Mouse (Mus musculus) limb, embryonic 11.5 days (tissue): Measurements from ENCODE around the gene Hook2. TPM values are rescaled to one million over a fixed set of nuclear protein-coding genes. Genes with fewer than 3 reads are reported as not detected.

Source experiments
- ATAC-seq: fragments of 200-750 bp; cut with Nextera tagmentation; 2 replicates; pipeline ENCODE4 v1.8.0; 2017; ENCODE audit warnings: low read depth; ENCODE audit not compliant: insufficient number of reproducible peaks, low FRiP score, low TSS enrichment
- DNase-seq: peaks from one replicate; pipeline ENCODE4 v3.0.0-alpha.2; 2015; ENCODE audit warnings: low spot score
- H3K27ac ChIP-seq: fragments of 300-500 bp; sonication (generic); replicated peaks from 2 replicates; pipeline ENCODE4 v1.5.1; 2014; ENCODE audit warnings: low read depth, mild to moderate bottlenecking, low read length
- H3K27me3 ChIP-seq: fragments of 300-500 bp; sonication (generic); 2 replicates; pipeline ENCODE4 v1.6.1; 2014; ENCODE audit warnings: mild to moderate bottlenecking, low read length, mixed read lengths; ENCODE audit not compliant: control insufficient read depth, insufficient read depth
- H3K36me3 ChIP-seq: fragments of 300-500 bp; sonication (generic); 2 replicates; pipeline ENCODE4 v1.6.1; 2014; ENCODE audit warnings: mild to moderate bottlenecking, low read length, moderate library complexity, mixed read lengths; ENCODE audit not compliant: control insufficient read depth, insufficient read depth
- H3K4me1 ChIP-seq: fragments of 300-500 bp; sonication (generic); 2 replicates; pipeline ENCODE4 v1.6.1; 2014; ENCODE audit warnings: low read length, mixed read lengths; ENCODE audit not compliant: control insufficient read depth, insufficient read depth
- H3K4me2 ChIP-seq: fragments of 300-500 bp; sonication (generic); 2 replicates; pipeline ENCODE4 v1.6.1; 2014; ENCODE audit warnings: low read depth, mild to moderate bottlenecking, moderate library complexity; ENCODE audit not compliant: severe bottlenecking
- H3K4me3 ChIP-seq: fragments of 300-500 bp; sonication (generic); 2 replicates; pipeline ENCODE4 v1.5.1; 2014; ENCODE audit warnings: low read depth, low read length
- H3K9ac ChIP-seq: fragments of 300-500 bp; sonication (generic); 2 replicates; pipeline ENCODE4 v1.6.1; 2014; ENCODE audit warnings: mild to moderate bottlenecking, low read length
- H3K9me3 ChIP-seq: fragments of 300-500 bp; sonication (generic); 2 replicates; pipeline ENCODE4 v1.6.1; 2016; ENCODE audit warnings: low read length; ENCODE audit not compliant: control insufficient read depth
- WGBS: fragments of 180-500 bp; shearing (Covaris S2); extraction: QIAGEN DNeasy Blood & Tissue Kit; methylation state at CpG from one replicate; pipeline ENCODE4 v1.1.7; 2014; 5-methylcytosine and 5-hydroxymethylcytosine counted together
- polyA plus RNA-seq: library from polyadenylated mRNA; unstranded; fragments of >200 nt; fragmentation: Nextera tagmentation; extraction: Ambion mirVana; gene quantifications from 2 replicates; pipeline ENCODE4 v1.2.1, GENCODE M21; 2014

Gene Hook2
- polyA plus RNA-seq, 1 experiment from 2014 or later: 15.2 TPM

DNA sequence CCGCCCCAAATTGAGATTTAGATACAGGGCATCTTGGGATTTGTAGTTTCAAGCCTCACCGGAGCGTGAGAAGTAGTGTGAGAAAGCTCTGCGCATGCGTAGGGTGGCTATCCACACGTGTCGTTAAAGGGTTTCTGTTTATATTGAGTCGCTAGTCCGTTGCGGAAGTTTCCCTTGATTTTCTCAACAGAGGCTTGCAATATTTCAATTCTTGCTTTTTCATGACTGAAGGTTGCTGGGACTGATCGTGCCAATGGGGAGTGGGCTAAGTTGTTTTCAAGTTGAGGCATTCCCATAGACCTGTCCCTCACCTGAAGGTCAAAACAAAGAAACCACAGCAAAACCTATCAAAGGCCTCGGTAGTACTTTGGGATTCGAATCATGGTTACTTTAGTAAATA, 44.4 kb downstream of the Hook2 start:
- Histone ChIP-seq H3K9ac (peak overlapping the region; percentile 40; the same call in 1 of the 2 replicates), H3K4me1 (peaks cover 9% of the 10 kb centered on the region; the same call in 1 of the 2 replicates), H3K4me2 (peak overlapping the region; percentile 65), H3K36me3 (peaks cover 15% of the 10 kb centered on the region; the same call in 1 of the 2 replicates), H3K4me3 (peak overlapping the region; percentile 63), H3K27ac (no peak overlapping the region), H3K9me3 (no peaks in the 10 kb centered on the region), H3K27me3 (no peaks in the 10 kb centered on the region)
- ATAC-seq (no peak), DNase-seq (peak; percentile 86)
- 5% methylated on average over 13 of the region's 13 CpGs for WGBS

DNA sequence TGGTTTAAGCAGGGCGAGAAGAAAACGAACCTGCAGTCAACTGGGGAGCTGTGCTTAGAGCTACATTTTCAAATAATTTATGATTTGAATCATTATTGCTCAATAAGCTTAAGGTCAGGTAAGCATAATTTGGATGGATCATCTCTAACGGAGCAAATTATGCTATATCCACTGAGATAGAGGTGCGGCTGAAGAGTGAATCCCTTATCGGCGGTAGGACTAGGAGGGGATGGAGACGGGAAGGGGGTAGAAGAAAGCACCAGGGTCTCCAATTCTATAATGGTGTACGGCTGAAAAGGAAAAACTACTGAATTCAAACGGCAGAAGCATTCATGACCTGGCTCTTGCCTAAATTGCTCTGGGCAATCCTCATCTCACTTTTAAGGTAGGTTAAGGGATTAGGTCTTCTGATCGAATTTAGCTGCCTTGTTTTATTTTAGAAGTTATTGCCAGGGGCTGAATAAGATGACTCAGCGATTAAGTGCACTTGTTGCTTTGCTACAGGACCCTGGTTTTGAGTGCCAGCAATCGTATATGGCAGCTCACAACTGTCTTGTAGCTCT, 44.8 kb downstream of the Hook2 start:
- ATAC-seq (no peak), DNase-seq (no peak)

DNA sequence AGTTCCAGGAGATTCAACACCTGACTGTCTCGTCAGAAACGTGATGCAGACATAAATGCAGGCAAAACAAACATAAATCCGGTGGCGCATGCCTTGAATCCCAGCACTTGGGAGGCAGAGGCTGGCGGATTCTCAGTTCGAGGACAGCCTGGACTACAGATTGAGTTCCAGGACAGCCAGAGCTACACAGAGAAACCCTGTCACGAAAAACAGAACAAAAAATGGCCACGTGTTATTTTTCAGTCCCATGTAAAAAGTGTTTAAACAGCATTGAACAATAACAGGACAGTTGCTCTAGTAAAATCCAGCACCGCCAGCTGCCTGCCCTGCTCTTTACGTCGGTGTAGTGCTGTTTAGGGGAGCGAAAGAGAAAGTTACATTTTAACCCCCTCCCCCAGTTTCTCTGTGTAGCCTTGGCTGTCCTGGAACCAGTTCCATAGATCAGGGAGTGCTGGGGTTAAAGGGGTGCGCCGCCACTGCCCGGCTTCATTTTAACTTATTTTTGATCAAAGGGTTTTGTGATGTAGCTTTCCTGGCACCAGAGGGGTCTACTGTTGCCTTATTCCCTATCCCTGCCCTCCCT, 45.4 kb downstream of the Hook2 start:
- Histone ChIP-seq H3K9me3 (no peaks in the 10 kb centered on the region), H3K4me1 (peaks cover 9% of the 10 kb centered on the region; the same call in 1 of the 2 replicates), H3K9ac (peak overlapping the region; percentile 49), H3K4me3 (peak overlapping the region; percentile 63), H3K27me3 (no peaks in the 10 kb centered on the region), H3K36me3 (peaks cover 14% of the 10 kb centered on the region), H3K27ac (peak overlapping the region; percentile 72), H3K4me2 (peak overlapping the region; percentile 65)
- DNase-seq (peak; percentile 58), ATAC-seq (0 out of 2 replicates have a peak, but pooled peaks have one; percentile 3)
- WGBS: under 1% methylated on average over 15 of the region's 15 CpGs

More for the DNA sequence above, 44.8 kb downstream of the Hook2 start:
- 8% methylated on average over 12 of the region's 12 CpGs for whole genome bisulfite sequencing
- Histone ChIP-seq H3K36me3 (peaks cover 12% of the 10 kb centered on the region; the same call in 1 of the 2 replicates), H3K27ac (no peak overlapping the region), H3K9ac (peak overlapping the region; percentile 49), H3K4me3 (peak overlapping the region; percentile 63), H3K27me3 (no peaks in the 10 kb centered on the region), H3K9me3 (no peaks in the 10 kb centered on the region), H3K4me1 (peaks cover 9% of the 10 kb centered on the region; the same call in 1 of the 2 replicates), H3K4me2 (peak overlapping the region; percentile 65)

DNA sequence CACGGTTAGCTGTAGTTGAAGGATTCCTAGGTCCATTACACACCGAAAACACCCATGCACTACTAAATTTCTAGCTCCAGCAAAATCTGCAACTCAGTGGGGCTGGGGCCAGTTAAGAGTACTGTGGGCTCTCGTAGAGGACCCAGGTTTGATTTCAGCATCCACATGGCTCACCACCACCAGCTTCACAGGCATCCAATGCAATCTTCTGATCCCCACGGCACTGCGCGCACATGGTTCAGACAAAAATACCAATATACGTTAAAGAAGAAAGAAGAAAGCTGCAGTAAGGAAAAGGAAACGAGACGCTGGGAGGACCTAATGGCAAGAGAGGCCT, 45.9 kb downstream of the Hook2 start:
- Histone ChIP-seq H3K27ac (peak overlapping the region; percentile 72), H3K9ac (peak overlapping the region; percentile 49), H3K36me3 (peaks cover 17% of the 10 kb centered on the region), H3K4me2 (peak overlapping the region; percentile 65), H3K4me3 (peak overlapping the region; percentile 63), H3K9me3 (no peaks in the 10 kb centered on the region), H3K4me1 (peaks cover 9% of the 10 kb centered on the region; the same call in 1 of the 2 replicates), H3K27me3 (no peaks in the 10 kb centered on the region)
- ATAC-seq: peak; percentile 37
- WGBS: 0% methylated on average over 9 of the region's 9 CpGs
- no peak for DNase-seq

DNA sequence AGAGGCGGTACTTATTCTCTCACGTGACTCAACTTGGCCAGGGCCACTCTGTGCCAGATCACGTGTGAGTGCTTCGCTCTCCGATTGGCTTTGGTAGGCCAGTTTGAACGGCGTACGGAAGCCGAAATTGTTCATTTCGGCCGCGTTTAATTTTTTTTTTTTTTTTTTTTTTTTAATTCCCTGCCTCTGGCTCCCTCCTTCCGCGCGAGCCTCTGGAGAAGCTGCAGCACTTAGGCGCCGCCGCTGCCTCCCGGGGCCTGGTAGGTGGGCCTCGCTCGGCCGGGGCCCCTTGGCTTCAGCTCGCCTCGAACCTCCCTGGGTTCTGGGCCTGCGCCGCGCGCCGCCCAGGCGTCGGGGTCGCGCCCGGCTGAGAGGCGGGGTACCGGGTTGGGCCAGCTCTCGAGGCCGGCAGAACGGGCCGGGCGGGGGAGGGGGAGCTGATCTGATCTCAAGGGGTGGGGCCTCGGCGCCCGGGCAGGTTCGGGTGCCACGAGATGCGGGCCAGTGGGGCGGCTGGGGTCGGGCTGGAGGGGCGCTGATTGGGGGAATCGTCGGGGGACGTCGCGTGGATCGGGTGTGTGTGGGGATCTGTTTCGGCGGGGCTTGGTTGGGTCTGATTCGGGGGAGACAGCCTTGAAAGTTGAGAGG, 46.4 kb downstream of the Hook2 start, which contains the start of gene Tnpo2:
TSS of gene Tnpo2 (plus strand) at position 198 of the 648 bp plus-strand sequence.
- Histone ChIP-seq H3K9ac (peak within 1 kb of the TSS; percentile 91), H3K36me3 (peaks cover 16% of the 10 kb centered on the region), H3K4me1 (peaks cover 9% of the 10 kb centered on the region; the same call in 1 of the 2 replicates), H3K27me3 (no peaks in the 10 kb centered on the region), H3K4me2 (peak within 1 kb of the TSS; percentile 87), H3K27ac (peak within 1 kb of the TSS; percentile 99), H3K4me3 (peak within 1 kb of the TSS; percentile 63), H3K9me3 (no peaks in the 10 kb centered on the region)
- under 1% methylated on average over 59 of the region's 59 CpGs for WGBS
- DNase-seq (peak; percentile 90), ATAC-seq (peak; percentile 92)

DNA sequence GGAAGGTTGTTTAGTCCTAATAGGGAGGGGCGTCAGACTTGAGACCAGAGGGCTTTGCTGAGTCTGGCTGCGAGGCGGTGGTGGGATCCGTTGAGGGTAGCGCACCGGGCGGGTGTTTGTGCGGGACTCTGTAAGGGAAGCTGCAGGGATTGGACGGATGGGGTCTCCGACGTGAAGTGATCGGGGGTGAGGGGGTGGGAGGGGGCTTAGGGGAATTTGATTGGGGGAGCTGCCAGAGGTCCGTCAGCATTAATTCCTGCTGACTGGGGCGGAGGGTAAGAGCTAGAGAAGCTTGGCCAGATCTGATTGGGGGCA, 46.9 kb downstream of the Hook2 start:
- Histone ChIP-seq H3K9ac (peak overlapping the region; percentile 91), H3K4me2 (peak overlapping the region; percentile 87), H3K4me1 (peaks cover 9% of the 10 kb centered on the region; the same call in 1 of the 2 replicates), H3K27ac (peak overlapping the region; percentile 99), H3K9me3 (no peaks in the 10 kb centered on the region), H3K27me3 (no peaks in the 10 kb centered on the region), H3K4me3 (peak overlapping the region; percentile 63), H3K36me3 (peaks cover 16% of the 10 kb centered on the region)
- DNase-seq (no peak), ATAC-seq (peak; percentile 60)
- WGBS: under 1% methylated on average over 14 of the region's 14 CpGs

DNA sequence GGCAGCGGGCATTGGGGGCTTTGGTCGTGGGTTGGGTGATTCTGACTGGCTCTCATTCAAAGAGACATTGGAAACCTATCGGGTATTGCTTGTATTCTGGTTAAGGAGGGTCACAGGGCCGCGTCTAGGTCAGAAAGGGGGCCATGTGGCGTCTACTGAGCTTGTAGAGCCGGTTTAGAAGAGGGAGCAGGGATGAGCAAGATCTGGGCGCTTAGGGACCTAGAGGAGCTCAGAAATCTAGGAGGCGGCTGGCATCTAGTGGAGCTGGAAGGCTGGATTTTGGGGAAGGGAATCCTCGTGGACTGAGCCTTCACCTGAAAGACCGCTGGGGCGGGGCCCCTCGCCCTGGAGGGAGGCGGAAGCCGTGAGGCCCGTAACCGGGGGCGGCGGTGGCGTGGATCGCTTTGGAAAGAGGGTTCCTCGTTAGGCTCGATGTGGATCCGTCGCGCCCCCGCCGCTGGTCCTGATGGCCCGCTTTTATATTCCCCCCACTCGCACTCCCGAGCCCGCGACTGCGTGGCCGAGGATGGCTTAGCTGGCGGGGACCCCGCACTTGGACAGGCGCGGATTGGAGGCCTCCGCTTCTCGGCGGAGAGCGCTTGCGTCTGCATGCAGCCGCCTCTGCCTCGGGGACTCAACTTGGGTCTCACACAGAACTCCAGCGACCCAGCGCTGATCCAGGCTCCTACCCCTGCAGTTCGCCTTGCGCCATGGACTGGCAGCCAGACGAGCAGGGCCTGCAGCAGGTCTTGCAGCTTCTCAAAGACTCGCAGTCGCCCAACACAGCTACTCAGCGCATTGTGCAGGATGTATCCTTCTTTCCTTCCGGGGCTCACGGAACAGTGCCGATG, 47.5 kb downstream of the Hook2 start:
- ATAC-seq (no peak), DNase-seq (peak; percentile 67)
- H3K27ac ChIP-seq: peak overlapping the region; percentile 99
- peak overlapping the region; percentile 91 for H3K9ac ChIP-seq
- WGBS: under 1% methylated on average over 56 of the region's 57 CpGs
- H3K4me3 ChIP-seq: peak overlapping the region; percentile 63
- H3K27me3 ChIP-seq: no peaks in the 10 kb centered on the region
- peaks cover 18% of the 10 kb centered on the region for H3K36me3 ChIP-seq
- H3K4me2 ChIP-seq: peak overlapping the region; percentile 87
- peaks cover 9% of the 10 kb centered on the region; the same call in 1 of the 2 replicates for H3K4me1 ChIP-seq
- H3K9me3 ChIP-seq: no peaks in the 10 kb centered on the region

DNA sequence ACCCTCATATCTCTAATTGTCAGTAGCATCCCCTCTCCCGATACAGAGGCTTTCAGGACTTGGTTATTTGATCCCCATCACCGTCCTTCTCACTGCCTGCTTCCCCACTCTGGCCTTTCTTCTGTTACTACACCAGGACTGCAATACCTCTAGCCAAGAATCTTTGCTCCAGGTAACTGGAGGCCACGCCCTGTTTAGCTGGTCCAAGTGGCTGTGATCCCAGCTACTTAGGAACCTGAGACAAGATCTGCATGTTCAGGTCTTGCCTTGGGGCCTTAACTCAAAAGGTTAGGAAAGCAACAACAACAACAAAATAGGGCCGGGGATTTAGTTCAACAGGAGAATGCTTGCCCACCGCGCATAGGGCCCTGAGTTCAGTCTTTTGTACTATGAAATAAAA, 53.2 kb downstream of the Hook2 start:
- H3K9ac ChIP-seq: no peak overlapping the region
- no peaks in the 10 kb centered on the region for H3K9me3 ChIP-seq
- ATAC-seq: no peak
- H3K4me1 ChIP-seq: peaks cover 2% of the 10 kb centered on the region; the same call in 1 of the 2 replicates
- WGBS: 90% methylated on average over 6 of the region's 6 CpGs
- H3K36me3 ChIP-seq: peaks cover 62% of the 10 kb centered on the region
- H3K27ac ChIP-seq: no peak overlapping the region
- H3K4me2 ChIP-seq: no peak overlapping the region
- no peaks in the 10 kb centered on the region for H3K27me3 ChIP-seq
- no peak for DNase-seq
- H3K4me3 ChIP-seq: no peak overlapping the region
